Mouse (Mus musculus) intestine, postnatal 0 days (tissue): Measurements from ENCODE around the gene Wdr95. TPM values are rescaled to one million over a fixed set of nuclear protein-coding genes. Genes with fewer than 3 reads are reported as not detected.
A peak's percentile ranks its signal among the peaks of the same experiment; 100 is the strongest.

Experiments
- ATAC-seq: fragments of 200-750 bp; cut with Nextera tagmentation; 2 replicates; pipeline ENCODE4 v1.8.0; 2017; ENCODE audit warnings: mild to moderate bottlenecking, moderate TSS enrichment, moderate library complexity
- H3K27ac ChIP-seq: fragments of 300-500 bp; sonication (generic); 2 replicates; pipeline ENCODE4 v1.5.1; 2014; ENCODE audit warnings: mild to moderate bottlenecking, low read depth, low read length, moderate library complexity
- H3K27me3 ChIP-seq: fragments of 300-500 bp; sonication (generic); replicated peaks from 2 replicates; pipeline ENCODE4 v1.6.1; 2014; ENCODE audit warnings: low read length, mixed read lengths; ENCODE audit not compliant: control insufficient read depth, insufficient read depth
- H3K36me3 ChIP-seq: fragments of 300-500 bp; sonication (generic); 2 replicates; pipeline ENCODE4 v1.6.1; 2014; ENCODE audit warnings: mild to moderate bottlenecking, moderate library complexity; ENCODE audit not compliant: control insufficient read depth, insufficient read depth
- H3K4me1 ChIP-seq: fragments of 300-500 bp; sonication (generic); replicated peaks from 2 replicates; pipeline ENCODE4 v1.6.1; 2014; ENCODE audit warnings: antibody characterized with exemption, low read length, mixed read lengths; ENCODE audit not compliant: control insufficient read depth, insufficient read depth
- H3K4me2 ChIP-seq: fragments of 300-500 bp; sonication (generic); replicated peaks from 2 replicates; pipeline ENCODE4 v1.6.1; 2014; ENCODE audit warnings: low read depth, mild to moderate bottlenecking, moderate library complexity
- H3K4me3 ChIP-seq: fragments of 300-500 bp; sonication (generic); 2 replicates; pipeline ENCODE4 v1.5.1; 2014; ENCODE audit warnings: low read depth, low read length
- H3K9ac ChIP-seq: fragments of 300-500 bp; sonication (generic); 2 replicates; pipeline ENCODE4 v1.6.1; 2014; ENCODE audit warnings: mild to moderate bottlenecking, low read depth, low read length
- H3K9me3 ChIP-seq: fragments of 300-500 bp; sonication (generic); 2 replicates; pipeline ENCODE4 v1.6.1; 2016; ENCODE audit warnings: mixed run types; ENCODE audit not compliant: control insufficient read depth
- CTCF ChIP-seq: sonication (generic); IDR thresholded peaks from 2 replicates; pipeline ENCODE4 v1.5.1; 2016; ENCODE audit warnings: low read depth, mild to moderate bottlenecking, control low read depth, antibody characterized with exemption, moderate library complexity
- WGBS: fragments of 180-500 bp; shearing (Covaris S2); extraction: QIAGEN DNeasy Blood & Tissue Kit; methylation state at CpG from one replicate; pipeline ENCODE4 v1.1.7; 2014; 5-methylcytosine and 5-hydroxymethylcytosine counted together
- polyA plus RNA-seq: library from polyadenylated mRNA; unstranded; fragments of >200 nt; fragmentation: Nextera tagmentation; extraction: Ambion mirVana; gene quantifications from 2 replicates; pipeline ENCODE4 v1.2.1, GENCODE M21; 2015

The Wdr95 gene
- polyA plus RNA-seq, 1 experiment from 2014 or later: not detected

GRCm38 (mm10) chr5:149538531-149538930 lies 10.1 kb downstream of the Wdr95 start:
- no peaks in the 10 kb centered on the region for H3K27me3 ChIP-seq
- TF ChIP-seq CTCF: no peak
- no peak overlapping the region for H3K4me3 ChIP-seq
- no peaks in the 10 kb centered on the region for H3K36me3 ChIP-seq
- H3K9ac ChIP-seq: no peak overlapping the region
- peak overlapping the region; percentile 44 for H3K4me2 ChIP-seq
- no peak overlapping the region for H3K27ac ChIP-seq
- no peaks in the 10 kb centered on the region for H3K4me1 ChIP-seq
- H3K9me3 ChIP-seq: no peaks in the 10 kb centered on the region
- ATAC-seq: no peak
- 50% methylated on average over 8 of the region's 8 CpGs for WGBS

- Histone ChIP-seq H3K4me1 (no peaks in the 10 kb centered on the region), H3K27me3 (no peaks in the 10 kb centered on the region), H3K4me2 (no peak overlapping the region), H3K9me3 (no peaks in the 10 kb centered on the region), H3K27ac (no peak overlapping the region), H3K9ac (no peak overlapping the region), H3K4me3 (no peak overlapping the region), H3K36me3 (no peaks in the 10 kb centered on the region)
- ATAC-seq: no peak
- no peak for TF ChIP-seq CTCF
- 65% methylated on average over 4 of the region's 4 CpGs for WGBS
These were observed 10.6 kb downstream of the Wdr95 start for GRCm38 (mm10) chr5:149539051-149539450.

- H3K27me3 ChIP-seq: no peaks in the 10 kb centered on the region
- ATAC-seq: no peak
- no peak overlapping the region for H3K27ac ChIP-seq
- H3K9ac ChIP-seq: no peak overlapping the region
- no peak overlapping the region for H3K4me2 ChIP-seq
- H3K4me3 ChIP-seq: no peak overlapping the region
- no peaks in the 10 kb centered on the region for H3K9me3 ChIP-seq
- no peaks in the 10 kb centered on the region for H3K4me1 ChIP-seq
- WGBS: 55% methylated on average over 9 of the region's 10 CpGs
- no peak for TF ChIP-seq CTCF
- H3K36me3 ChIP-seq: no peaks in the 10 kb centered on the region
These were observed 22.7 kb downstream of the Wdr95 start for GRCm38 (mm10) chr5:149551179-149551578.

GRCm38 (mm10) chr5:149552742-149553141 lies 24.3 kb downstream of the Wdr95 start:
- peak; percentile 38 for TF ChIP-seq CTCF
- WGBS: 43% methylated on average over 9 of the region's 9 CpGs

GRCm38 (mm10) chr5:149553373-149553772 lies 24.9 kb downstream of the Wdr95 start:
- Histone ChIP-seq H3K9me3 (no peaks in the 10 kb centered on the region), H3K9ac (no peak overlapping the region), H3K4me1 (no peaks in the 10 kb centered on the region), H3K4me2 (no peak overlapping the region), H3K27ac (no peak overlapping the region), H3K36me3 (no peaks in the 10 kb centered on the region), H3K27me3 (no peaks in the 10 kb centered on the region), H3K4me3 (no peak overlapping the region)
- no peak for ATAC-seq
- 92% methylated on average over 11 of the region's 11 CpGs for WGBS
- TF ChIP-seq CTCF: no peak

More at GRCm38 (mm10) chr5:149552742-149553141, 24.3 kb downstream of the Wdr95 start:
- no peak for ATAC-seq
- Histone ChIP-seq H3K36me3 (no peaks in the 10 kb centered on the region), H3K27me3 (no peaks in the 10 kb centered on the region), H3K4me1 (no peaks in the 10 kb centered on the region), H3K4me2 (no peak overlapping the region), H3K4me3 (no peak overlapping the region), H3K27ac (no peak overlapping the region), H3K9me3 (no peaks in the 10 kb centered on the region), H3K9ac (no peak overlapping the region)

- H3K9me3 ChIP-seq: no peaks in the 10 kb centered on the region
- H3K4me3 ChIP-seq: no peak overlapping the region
- no peaks in the 10 kb centered on the region for H3K27me3 ChIP-seq
- no peak for TF ChIP-seq CTCF
- no peaks in the 10 kb centered on the region for H3K4me1 ChIP-seq
- no peak overlapping the region for H3K27ac ChIP-seq
- H3K9ac ChIP-seq: no peak overlapping the region
- no peaks in the 10 kb centered on the region for H3K36me3 ChIP-seq
- no peak for ATAC-seq
- 91% methylated on average over 8 of the region's 8 CpGs for WGBS
- no peak overlapping the region for H3K4me2 ChIP-seq
These were observed 25.9 kb downstream of the Wdr95 start for GRCm38 (mm10) chr5:149554397-149554796.
